Mouse (Mus musculus): ENCODE measurements at regions not wholly inside any gene's neighbourhood (a gene's known extent, or its start where the extent isn't known, plus 50 kb on each side); places are given as distances from the start of the nearest gene placed in this dataset.

- Histone ChIP-seq H3K36me3 (replicated peaks) (no peaks in the 10 kb centered on the region), H3K9me3 (replicated peaks) (no peaks in the 10 kb centered on the region), H3K4me1 (ENCODE audit: insufficient read depth, low read depth, low read length) (no peaks in the 10 kb centered on the region), H3K27me3 (ENCODE audit: insufficient read depth, low read length) (peaks cover 5% of the 10 kb centered on the region; the same call in 1 of the 2 replicates), H3K4me3 (ENCODE audit: low read depth, low read length) (no peak overlapping the region)
- ATAC-seq (ENCODE audit: extremely low read depth, insufficient number of reproducible peaks, low FRiP score, poor library complexity, severe bottlenecking), result no peak
- TF ChIP-seq GATA1 (IDR thresholded peaks at IDR 0.05; ENCODE audit: borderline replicate concordance, low read length), result no peak
- DNase-seq (ENCODE audit: low spot score), result no peak
Observed at GRCm38 (mm10) chr11:32993439-32993838, 153.8 kb downstream of the Fgf18 start.

- H3K9me3 ChIP-seq (replicated peaks), result no peaks in the 10 kb centered on the region
- TF ChIP-seq TAL1 (conservative IDR thresholded peaks at IDR 0.05; ENCODE audit: low read depth, low read length) (no peak), GATA1 (IDR thresholded peaks at IDR 0.05; ENCODE audit: borderline replicate concordance, low read length) (no peak), POLR2AphosphoS5 (IDR thresholded peaks at IDR 0.05; ENCODE audit: insufficient replicate concordance, low read depth, low read length) (no peak), CTCF (IDR thresholded peaks at IDR 0.05; ENCODE audit: low read depth, low read length) (no peak), GATA2 (IDR thresholded peaks at IDR 0.05; ENCODE audit: borderline replicate concordance, low read depth, low read length) (no peak)
- peaks cover 5% of the 10 kb centered on the region; the same call in 1 of the 2 replicates for H3K27me3 ChIP-seq (ENCODE audit: insufficient read depth, low read length)
- H3K4me1 ChIP-seq (ENCODE audit: insufficient read depth, low read depth, low read length), result no peaks in the 10 kb centered on the region
- no peak overlapping the region for H3K4me3 ChIP-seq (ENCODE audit: low read depth, low read length)
- ATAC-seq (ENCODE audit: extremely low read depth, insufficient number of reproducible peaks, low FRiP score, poor library complexity, severe bottlenecking) (no peak), DNase-seq (ENCODE audit: low spot score) (no peak)
- no peaks in the 10 kb centered on the region for H3K36me3 ChIP-seq (replicated peaks)
Observed at GRCm38 (mm10) chr11:32991036-32991616, 156.1 kb downstream of the Fgf18 start.

DNA sequence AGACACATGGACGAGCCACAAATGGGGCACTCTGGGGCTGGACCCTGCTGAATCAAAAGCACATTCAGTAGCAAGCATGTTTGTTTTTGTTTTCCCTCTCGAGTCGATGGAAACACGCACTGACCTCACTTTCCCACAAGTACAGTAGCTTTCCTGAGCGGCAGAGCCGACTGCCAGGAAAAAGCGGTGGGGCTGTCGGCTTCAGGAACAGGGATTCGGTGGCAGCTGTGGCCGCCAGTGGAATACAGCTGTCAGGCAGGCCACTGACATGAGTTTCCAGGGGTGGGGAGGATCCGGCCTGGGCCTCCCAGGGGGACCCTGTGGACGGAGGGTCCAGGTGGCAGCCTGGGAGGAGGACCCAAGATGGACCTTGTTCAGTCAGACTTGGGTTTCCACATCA, 157.0 kb downstream of the Fgf18 start:
- Histone ChIP-seq H3K36me3 (replicated peaks) (no peaks in the 10 kb centered on the region), H3K27me3 (ENCODE audit: insufficient read depth, low read length) (peaks cover 5% of the 10 kb centered on the region; the same call in 1 of the 2 replicates), H3K4me1 (ENCODE audit: insufficient read depth, low read depth, low read length) (no peaks in the 10 kb centered on the region), H3K9me3 (replicated peaks) (no peaks in the 10 kb centered on the region), H3K4me3 (ENCODE audit: low read depth, low read length) (no peak overlapping the region)
- TF ChIP-seq POLR2AphosphoS5 (IDR thresholded peaks at IDR 0.05; ENCODE audit: insufficient replicate concordance, low read depth, low read length) (no peak), GATA1 (IDR thresholded peaks at IDR 0.05; ENCODE audit: borderline replicate concordance, low read length) (no peak), GATA2 (IDR thresholded peaks at IDR 0.05; ENCODE audit: borderline replicate concordance, low read depth, low read length) (no peak), TAL1 (conservative IDR thresholded peaks at IDR 0.05; ENCODE audit: low read depth, low read length) (no peak), CTCF (IDR thresholded peaks at IDR 0.05; ENCODE audit: low read depth, low read length) (no peak)
- no peak for DNase-seq (ENCODE audit: low spot score)
- no peak for ATAC-seq (ENCODE audit: extremely low read depth, insufficient number of reproducible peaks, low FRiP score, poor library complexity, severe bottlenecking)

GRCm38 (mm10) chr11:32978899-32979298, 154.5 kb upstream of the Smim23 start:
- no peaks in the 10 kb centered on the region for H3K36me3 ChIP-seq (replicated peaks)
- H3K4me3 ChIP-seq (ENCODE audit: low read depth, low read length), result no peak overlapping the region
- ATAC-seq (ENCODE audit: extremely low read depth, insufficient number of reproducible peaks, low FRiP score, poor library complexity, severe bottlenecking) (no peak), DNase-seq (ENCODE audit: low spot score) (no peak)
- H3K27me3 ChIP-seq (ENCODE audit: insufficient read depth, low read length), result no peaks in the 10 kb centered on the region; the same call in 1 of the 2 replicates
- H3K9me3 ChIP-seq (replicated peaks), result no peaks in the 10 kb centered on the region
- H3K4me1 ChIP-seq (ENCODE audit: insufficient read depth, low read depth, low read length), result no peaks in the 10 kb centered on the region
- TF ChIP-seq CTCF (IDR thresholded peaks at IDR 0.05; ENCODE audit: low read depth, low read length) (no peak), TAL1 (conservative IDR thresholded peaks at IDR 0.05; ENCODE audit: low read depth, low read length) (no peak), GATA2 (IDR thresholded peaks at IDR 0.05; ENCODE audit: borderline replicate concordance, low read depth, low read length) (no peak), GATA1 (IDR thresholded peaks at IDR 0.05; ENCODE audit: borderline replicate concordance, low read length) (no peak), POLR2AphosphoS5 (IDR thresholded peaks at IDR 0.05; ENCODE audit: insufficient replicate concordance, low read depth, low read length) (no peak)

GRCm38 (mm10) chr11:32976572-32976971, 152.2 kb upstream of the Smim23 start:
- no peaks in the 10 kb centered on the region for H3K36me3 ChIP-seq (replicated peaks)
- no peak for TF ChIP-seq TAL1 (conservative IDR thresholded peaks at IDR 0.05; ENCODE audit: low read depth, low read length)
- TF ChIP-seq GATA1 (IDR thresholded peaks at IDR 0.05; ENCODE audit: borderline replicate concordance, low read length), result no peak
- TF ChIP-seq POLR2AphosphoS5 (IDR thresholded peaks at IDR 0.05; ENCODE audit: insufficient replicate concordance, low read depth, low read length), result no peak
- TF ChIP-seq GATA2 (IDR thresholded peaks at IDR 0.05; ENCODE audit: borderline replicate concordance, low read depth, low read length), result no peak
- no peak for TF ChIP-seq CTCF (IDR thresholded peaks at IDR 0.05; ENCODE audit: low read depth, low read length)
- ATAC-seq (ENCODE audit: extremely low read depth, insufficient number of reproducible peaks, low FRiP score, poor library complexity, severe bottlenecking) (no peak), DNase-seq (ENCODE audit: low spot score) (no peak)
- H3K4me1 ChIP-seq (ENCODE audit: insufficient read depth, low read depth, low read length), result no peaks in the 10 kb centered on the region
- no peaks in the 10 kb centered on the region; the same call in 1 of the 2 replicates for H3K27me3 ChIP-seq (ENCODE audit: insufficient read depth, low read length)
- no peak overlapping the region for H3K4me3 ChIP-seq (ENCODE audit: low read depth, low read length)
- H3K9me3 ChIP-seq (replicated peaks), result no peaks in the 10 kb centered on the region

DNA sequence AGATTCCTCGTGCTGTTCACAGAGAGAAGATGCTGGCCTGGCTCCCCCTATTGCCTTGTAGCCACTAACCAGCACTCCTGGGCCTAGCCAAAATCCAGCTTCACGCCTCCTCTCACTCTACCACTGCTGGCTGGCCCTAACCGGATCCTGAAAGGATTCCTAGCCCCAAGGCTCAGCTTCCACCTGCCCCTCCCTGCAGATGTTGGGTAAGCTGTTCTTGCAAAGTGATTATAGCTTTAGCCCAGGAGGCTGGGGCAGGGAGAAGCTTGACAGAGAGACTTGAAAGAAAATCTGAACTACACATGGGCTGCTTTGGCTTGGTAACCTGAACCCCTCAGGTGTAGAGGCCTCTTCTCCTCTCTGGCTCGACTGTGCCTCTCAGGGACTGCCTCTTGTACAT, 149.0 kb upstream of the Smim23 start:
- ATAC-seq (ENCODE audit: extremely low read depth, insufficient number of reproducible peaks, low FRiP score, poor library complexity, severe bottlenecking), result no peak
- Histone ChIP-seq H3K36me3 (replicated peaks) (no peaks in the 10 kb centered on the region), H3K4me1 (ENCODE audit: insufficient read depth, low read depth, low read length) (no peaks in the 10 kb centered on the region), H3K9me3 (replicated peaks) (no peaks in the 10 kb centered on the region), H3K4me3 (ENCODE audit: low read depth, low read length) (no peak overlapping the region), H3K27me3 (ENCODE audit: insufficient read depth, low read length) (no peaks in the 10 kb centered on the region; the same call in 1 of the 2 replicates)
- no peak for DNase-seq (ENCODE audit: low spot score)
- no peak for TF ChIP-seq TAL1 (conservative IDR thresholded peaks at IDR 0.05; ENCODE audit: low read depth, low read length)
- TF ChIP-seq GATA1 (IDR thresholded peaks at IDR 0.05; ENCODE audit: borderline replicate concordance, low read length), result no peak
- no peak for TF ChIP-seq POLR2AphosphoS5 (IDR thresholded peaks at IDR 0.05; ENCODE audit: insufficient replicate concordance, low read depth, low read length)
- TF ChIP-seq CTCF (IDR thresholded peaks at IDR 0.05; ENCODE audit: low read depth, low read length), result no peak
- no peak for TF ChIP-seq GATA2 (IDR thresholded peaks at IDR 0.05; ENCODE audit: borderline replicate concordance, low read depth, low read length)

All from G1E (cell line).